Mouse (Mus musculus): Measurements from ENCODE around the gene Nat8f2. TPM values are rescaled to one million over a fixed set of nuclear protein-coding genes. Genes with fewer than 3 reads are reported as not detected.
"Not testable (repeated sequence)": the region's sequence is repeated elsewhere in the genome, so short reads cannot be mapped to it uniquely, and the experiment has no call there.

Nat8f2 gene
- polyA plus RNA-seq, 1 experiment from 2014 or later = not detected

DNA sequence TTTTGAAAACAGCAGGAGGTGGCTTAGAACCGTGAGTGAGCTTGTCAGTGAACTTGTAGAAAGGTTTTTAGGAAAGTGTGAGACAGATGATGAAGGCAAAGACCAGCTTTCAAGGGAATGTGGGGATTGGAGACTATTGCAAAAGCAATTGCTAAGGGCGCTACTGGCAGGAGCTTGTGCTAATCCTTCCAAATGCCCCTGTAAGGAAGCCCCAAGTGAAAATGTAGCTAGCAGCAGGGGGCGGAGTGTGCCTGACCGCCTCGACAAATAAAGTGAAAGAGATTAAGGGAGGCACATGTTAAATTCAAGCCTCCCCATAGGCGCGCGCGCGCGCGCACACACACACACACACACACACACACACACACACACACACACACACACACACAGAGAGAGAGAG, 31.7 kb downstream of the Nat8f2 start:
- Histone ChIP-seq H3K4me2 (peak overlapping the region; percentile 50), H3K4me3 (0 out of 2 replicates have a peak overlapping the region, but pooled peaks have one; percentile 5)
- WGBS = 21% methylated on average over 12 of the region's 12 CpGs
- H3K4me1 ChIP-seq (replicated peaks); H3K36me3 ChIP-seq; H3K9ac ChIP-seq; H3K27me3 ChIP-seq; H3K9me3 ChIP-seq (replicated peaks); H3K27ac ChIP-seq: not testable (repeated sequence)
- ATAC-seq (replicated peaks; ENCODE audit: insufficient number of reproducible peaks, insufficient read depth, low FRiP score, low read depth) = 0 out of 2 replicates have a peak, but pooled peaks have one; percentile 50

DNA sequence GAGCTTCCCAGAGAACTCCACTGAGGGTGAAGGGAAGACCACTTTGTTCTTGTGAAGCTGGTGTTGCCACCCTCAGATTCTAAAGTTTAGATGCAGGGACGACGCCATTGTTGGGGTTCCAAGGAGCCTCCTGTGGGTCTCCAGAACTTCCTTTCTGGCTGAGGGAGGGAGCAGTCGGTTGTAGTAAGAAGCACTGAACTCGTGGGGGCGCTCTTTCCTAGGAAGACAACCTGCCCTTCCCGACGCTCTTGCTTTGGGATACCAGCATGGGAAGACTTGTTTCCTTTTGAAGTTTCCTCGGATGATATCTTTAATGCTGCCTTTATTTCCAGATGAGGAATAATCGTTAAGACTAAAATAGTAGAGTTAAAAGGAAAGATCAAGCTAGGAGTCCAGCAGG, 32.1 kb downstream of the Nat8f2 start:
- ATAC-seq (replicated peaks; ENCODE audit: insufficient number of reproducible peaks, insufficient read depth, low FRiP score, low read depth); H3K9me3 ChIP-seq (replicated peaks); H3K27me3 ChIP-seq; H3K27ac ChIP-seq; H3K36me3 ChIP-seq; H3K4me1 ChIP-seq (replicated peaks); H3K9ac ChIP-seq: not testable (repeated sequence)
- H3K4me3 ChIP-seq = 0 out of 2 replicates have a peak overlapping the region, but pooled peaks have one; percentile 5
- 18% methylated on average over 9 of the region's 9 CpGs for WGBS
- peak overlapping the region; percentile 50 for H3K4me2 ChIP-seq

DNA sequence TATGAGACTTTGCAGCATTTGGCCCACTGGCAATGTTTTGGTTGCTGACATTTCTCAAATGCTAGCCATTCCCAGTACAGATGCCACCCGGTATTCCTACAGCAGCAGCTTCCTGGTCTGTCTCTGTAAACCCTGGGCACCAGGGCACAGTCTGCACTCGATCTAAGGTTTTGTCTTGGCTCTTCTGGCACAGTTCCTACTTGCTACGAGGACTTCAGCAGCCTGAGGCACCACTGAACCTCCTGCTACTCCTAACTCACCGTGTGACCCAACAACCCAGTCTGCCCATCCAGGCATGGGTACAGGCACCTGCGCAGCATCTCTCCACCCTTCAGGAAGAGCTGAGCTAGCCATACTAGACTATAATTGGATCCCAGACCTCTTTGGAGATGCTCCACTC, 32.9 kb downstream of the Nat8f2 start:
- not testable (repeated sequence) for H3K36me3 ChIP-seq; ATAC-seq (replicated peaks; ENCODE audit: insufficient number of reproducible peaks, insufficient read depth, low FRiP score, low read depth); H3K4me2 ChIP-seq; H3K27ac ChIP-seq; H3K9me3 ChIP-seq (replicated peaks); H3K27me3 ChIP-seq; H3K9ac ChIP-seq; H3K4me1 ChIP-seq (replicated peaks); H3K4me3 ChIP-seq
- 69% methylated on average over 5 of the region's 5 CpGs for WGBS

DNA sequence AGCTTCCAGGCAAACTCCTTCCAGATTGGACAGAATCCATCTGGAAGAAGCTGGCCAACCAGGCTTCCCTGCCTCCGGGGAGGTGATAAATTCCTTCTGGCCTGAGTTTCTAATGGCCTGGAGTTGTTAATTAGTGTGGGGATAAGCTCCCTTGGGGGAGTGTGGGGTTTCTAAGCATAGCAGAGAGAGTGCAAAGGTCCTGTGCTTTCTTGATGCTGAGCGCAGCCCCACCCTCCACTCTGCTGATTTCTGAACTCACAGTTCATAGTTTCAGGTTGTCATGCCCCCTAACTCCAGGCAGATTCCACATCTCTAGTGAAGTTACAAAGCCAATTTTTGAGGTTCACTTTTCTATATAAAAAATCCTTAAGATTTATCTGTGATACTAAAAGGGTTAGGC, 33.9 kb downstream of the Nat8f2 start:
- ATAC-seq (replicated peaks; ENCODE audit: insufficient number of reproducible peaks, insufficient read depth, low FRiP score, low read depth); H3K36me3 ChIP-seq; H3K27me3 ChIP-seq; H3K4me3 ChIP-seq; H3K4me1 ChIP-seq (replicated peaks); H3K9ac ChIP-seq; H3K27ac ChIP-seq; H3K9me3 ChIP-seq (replicated peaks); H3K4me2 ChIP-seq: not testable (repeated sequence)
- 70% methylated on average over 1 of the region's 2 CpGs for WGBS

DNA sequence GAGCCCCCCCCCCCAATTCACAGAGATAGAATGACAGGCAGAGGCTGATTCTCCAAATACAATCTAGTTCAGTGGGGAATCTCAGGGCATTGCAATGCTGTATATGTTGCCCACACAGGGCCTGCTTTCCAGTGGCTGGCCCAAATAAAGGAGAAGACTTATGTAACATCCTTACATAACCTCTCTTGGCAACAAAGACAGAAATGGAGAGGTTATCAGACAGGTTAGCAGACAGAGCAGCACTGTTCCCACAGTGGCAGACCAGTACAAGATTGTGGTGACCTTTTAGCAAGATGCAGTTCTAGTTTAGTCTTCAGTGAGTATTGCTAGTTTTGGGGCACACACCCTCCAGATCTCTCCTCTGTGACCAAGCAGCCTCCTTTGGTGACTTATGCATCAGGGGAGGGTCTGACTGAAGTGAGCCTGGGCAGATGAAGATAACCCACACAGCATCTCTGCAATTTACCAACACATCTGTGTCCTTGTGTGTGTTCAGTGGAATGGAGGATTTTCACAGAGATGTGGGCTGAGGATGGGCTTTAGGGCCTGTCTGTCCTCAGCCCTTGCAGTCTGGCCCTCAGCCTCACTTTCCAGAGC, 34.4 kb downstream of the Nat8f2 start:
- H3K4me3 ChIP-seq; H3K4me2 ChIP-seq; H3K4me1 ChIP-seq (replicated peaks); H3K9ac ChIP-seq; ATAC-seq (replicated peaks; ENCODE audit: insufficient number of reproducible peaks, insufficient read depth, low FRiP score, low read depth); H3K36me3 ChIP-seq; H3K27ac ChIP-seq; H3K27me3 ChIP-seq; H3K9me3 ChIP-seq (replicated peaks): not testable (repeated sequence)

DNA sequence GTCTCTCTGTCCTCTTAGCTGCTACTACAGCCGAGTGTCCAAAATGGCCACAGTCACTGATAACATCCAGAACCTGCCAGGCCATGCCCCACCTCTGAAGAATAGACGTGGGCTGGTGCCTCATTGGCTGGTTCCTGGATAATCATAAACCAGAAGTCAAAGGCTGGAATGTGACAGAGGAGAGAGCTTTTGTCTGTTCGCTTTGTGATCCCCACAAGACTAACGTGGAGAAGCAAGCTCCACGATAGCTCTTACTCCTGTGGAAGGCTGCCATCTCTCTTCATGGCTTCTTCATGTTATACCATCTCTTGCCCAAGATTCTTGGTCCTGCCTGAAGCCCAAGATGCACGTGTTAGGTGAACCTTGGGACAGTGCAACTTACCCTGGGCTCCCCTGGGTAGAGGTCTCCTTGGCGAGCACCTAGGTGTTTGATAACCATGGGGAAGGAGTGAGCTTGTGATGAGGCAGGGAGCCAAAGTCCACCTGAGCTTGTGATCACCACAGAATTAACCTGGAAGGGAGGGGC, 37.1 kb downstream of the Nat8f2 start, which contains the start of gene Nat8:
Gene Nat8 (minus strand): TSS at position 287 of the 526 bp plus-strand sequence.
- no peaks in the 10 kb centered on the region for H3K27me3 ChIP-seq
- no peaks in the 10 kb centered on the region for H3K4me1 ChIP-seq (replicated peaks)
- H3K4me2 ChIP-seq = no peak within 1 kb of the TSS
- WGBS = 71% methylated on average over 7 of the region's 7 CpGs
- H3K9ac ChIP-seq = no peak within 1 kb of the TSS
- no peak within 1 kb of the TSS for H3K27ac ChIP-seq
- H3K4me3 ChIP-seq = no peak within 1 kb of the TSS
- no peaks in the 10 kb centered on the region for H3K9me3 ChIP-seq (replicated peaks)
- H3K36me3 ChIP-seq = no peaks in the 10 kb centered on the region
- ATAC-seq (replicated peaks; ENCODE audit: insufficient number of reproducible peaks, insufficient read depth, low FRiP score, low read depth) = no peak

DNA sequence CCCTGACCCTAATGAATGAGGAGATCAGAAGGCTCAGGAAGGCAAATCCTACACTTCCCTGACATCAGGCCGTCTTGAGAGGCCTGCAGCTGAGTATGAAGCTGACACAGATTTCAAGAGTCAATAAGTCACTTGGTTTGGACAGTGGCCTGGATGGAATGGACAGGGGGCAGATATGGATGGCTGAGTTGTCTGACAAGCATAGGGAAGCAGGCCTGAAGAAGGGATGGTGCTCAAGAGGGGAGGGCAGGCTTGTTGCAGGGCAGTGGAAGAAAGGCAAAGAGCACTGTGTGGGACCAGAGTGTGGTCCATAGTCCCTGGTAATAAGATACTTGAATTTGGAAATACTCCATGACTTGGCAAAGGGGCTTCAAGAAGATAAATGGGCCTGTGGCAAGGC, 39.5 kb downstream of the Nat8f2 start:
- ATAC-seq (replicated peaks; ENCODE audit: insufficient number of reproducible peaks, insufficient read depth, low FRiP score, low read depth) = no peak

DNA sequence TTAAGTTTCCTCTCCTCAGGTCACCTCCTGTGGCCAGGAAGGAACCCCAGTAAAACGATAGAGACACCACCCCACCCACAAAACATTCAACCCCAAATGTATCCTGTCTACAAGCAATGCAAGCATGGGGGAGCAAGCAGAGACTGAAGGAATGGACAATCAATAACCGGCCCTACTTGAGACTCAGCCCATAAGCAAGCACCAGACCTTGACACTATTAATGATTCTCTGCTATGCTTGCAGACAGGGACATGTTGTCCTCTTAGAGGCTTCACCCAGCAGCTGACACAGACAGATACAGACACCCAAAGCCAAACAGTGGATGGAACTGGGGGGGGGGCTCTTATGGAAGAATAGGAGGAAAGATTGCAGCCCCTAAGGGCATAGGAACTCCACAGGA, 43.1 kb downstream of the Nat8f2 start:
- H3K27me3 ChIP-seq = no peaks in the 10 kb centered on the region
- no peak overlapping the region for H3K27ac ChIP-seq
- no peaks in the 10 kb centered on the region for H3K36me3 ChIP-seq
- WGBS = 83% methylated on average over 2 of the region's 2 CpGs
- H3K4me2 ChIP-seq = no peak overlapping the region
- H3K4me3 ChIP-seq = no peak overlapping the region
- ATAC-seq (replicated peaks; ENCODE audit: insufficient number of reproducible peaks, insufficient read depth, low FRiP score, low read depth) = no peak
- no peak overlapping the region for H3K9ac ChIP-seq
- H3K4me1 ChIP-seq (replicated peaks) = no peaks in the 10 kb centered on the region
- H3K9me3 ChIP-seq (replicated peaks) = no peaks in the 10 kb centered on the region

More for the DNA sequence above, 39.5 kb downstream of the Nat8f2 start:
- H3K4me2 ChIP-seq = no peak overlapping the region
- H3K36me3 ChIP-seq = no peaks in the 10 kb centered on the region
- no peaks in the 10 kb centered on the region for H3K9me3 ChIP-seq (replicated peaks)
- WGBS = 56% methylated on average over 1 of the region's 1 CpGs
- no peak overlapping the region for H3K4me3 ChIP-seq
- H3K9ac ChIP-seq = no peak overlapping the region
- H3K4me1 ChIP-seq (replicated peaks) = no peaks in the 10 kb centered on the region
- H3K27ac ChIP-seq = no peak overlapping the region
- no peaks in the 10 kb centered on the region for H3K27me3 ChIP-seq

DNA sequence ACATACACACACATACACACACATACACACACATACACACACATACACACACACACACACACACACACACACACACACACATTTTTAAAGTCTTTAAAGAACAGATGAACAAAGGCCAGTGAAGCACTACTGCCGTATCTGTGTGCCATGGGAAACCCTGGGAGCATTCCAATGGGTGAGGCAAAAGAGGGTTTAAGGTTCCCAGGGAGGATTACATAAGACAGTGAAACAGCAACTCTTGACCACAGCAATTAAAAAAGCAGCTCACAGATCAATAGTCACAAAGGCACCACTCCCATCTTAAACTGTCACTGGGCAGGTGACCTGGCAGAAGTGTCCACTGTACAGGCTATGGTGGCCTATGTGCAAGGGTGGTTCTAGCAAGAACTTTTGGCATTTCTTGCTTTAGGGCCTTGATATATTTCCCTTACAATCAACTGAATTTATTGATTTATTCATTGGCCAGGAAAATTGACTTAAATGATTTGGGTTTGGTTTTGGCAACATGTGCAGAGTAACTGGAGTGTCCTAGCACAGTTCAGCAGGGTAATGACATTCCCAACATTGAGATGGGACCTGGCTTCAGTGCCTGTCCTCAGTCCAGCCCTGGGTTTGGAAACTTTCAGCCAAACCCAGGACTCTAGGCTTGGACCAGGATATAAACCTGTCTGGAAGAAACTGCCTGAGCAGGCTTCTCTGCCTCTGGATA, 45.4 kb downstream of the Nat8f2 start:
- no peak overlapping the region for H3K27ac ChIP-seq
- H3K9me3 ChIP-seq (replicated peaks) = no peaks in the 10 kb centered on the region
- no peak overlapping the region for H3K4me3 ChIP-seq
- WGBS = 89% methylated on average over 1 of the region's 1 CpGs
- ATAC-seq (replicated peaks; ENCODE audit: insufficient number of reproducible peaks, insufficient read depth, low FRiP score, low read depth) = no peak
- no peak overlapping the region for H3K4me2 ChIP-seq
- H3K4me1 ChIP-seq (replicated peaks) = no peaks in the 10 kb centered on the region
- H3K27me3 ChIP-seq = no peaks in the 10 kb centered on the region
- H3K36me3 ChIP-seq = no peaks in the 10 kb centered on the region
- H3K9ac ChIP-seq = no peak overlapping the region

DNA sequence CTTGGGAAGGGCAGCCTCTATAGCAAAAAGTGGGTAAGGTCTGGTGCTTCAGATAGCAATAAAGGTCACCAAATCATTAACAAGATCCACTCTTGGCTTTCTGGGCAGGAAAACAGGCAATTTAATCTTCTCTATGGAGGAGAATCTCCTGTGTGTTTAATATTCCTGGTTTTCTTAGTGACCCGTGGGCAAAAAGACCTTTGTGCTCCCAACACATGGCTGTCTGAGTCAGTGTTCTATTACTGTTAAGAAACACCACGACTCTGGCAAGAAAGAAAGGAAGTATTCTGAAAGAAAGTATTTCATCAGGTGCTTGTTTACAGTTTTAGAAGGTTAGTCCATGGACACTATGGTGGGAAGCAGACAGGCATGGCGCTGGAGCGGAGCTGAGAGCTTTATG, 46.7 kb downstream of the Nat8f2 start:
- Histone ChIP-seq H3K9me3 (replicated peaks) (no peaks in the 10 kb centered on the region), H3K9ac (no peak overlapping the region), H3K4me2 (no peak overlapping the region), H3K4me1 (replicated peaks) (no peaks in the 10 kb centered on the region), H3K27ac (no peak overlapping the region), H3K27me3 (no peaks in the 10 kb centered on the region), H3K36me3 (no peaks in the 10 kb centered on the region), H3K4me3 (no peak overlapping the region)
- ATAC-seq (replicated peaks; ENCODE audit: insufficient number of reproducible peaks, insufficient read depth, low FRiP score, low read depth) = no peak
- WGBS = 69% methylated on average over 4 of the region's 4 CpGs

DNA sequence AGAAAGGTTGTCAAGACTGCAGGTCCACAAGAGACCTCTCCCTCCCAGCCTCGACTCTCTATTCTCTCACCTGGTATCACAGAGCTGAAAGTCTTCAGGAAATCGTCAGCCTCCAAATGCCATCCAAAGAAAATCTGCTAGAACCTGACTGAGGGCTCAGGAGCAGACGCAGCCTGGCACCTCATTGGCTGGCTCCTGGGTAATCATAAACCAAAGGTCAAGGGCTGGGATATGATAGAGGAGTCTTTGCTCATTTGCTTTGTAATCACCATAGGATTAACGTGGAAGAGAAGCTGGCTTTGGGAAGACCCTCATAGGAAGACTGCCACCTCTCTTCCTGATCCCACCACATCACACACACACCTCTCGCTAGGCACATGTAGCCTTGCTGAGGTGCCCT, 48.1 kb downstream of the Nat8f2 start, which contains the start of the genes Nat8f6 and Nat8f5:
Gene Nat8f6 (minus strand): TSS at position 118 of the 400 bp plus-strand sequence.
Gene Nat8f5 (minus strand): TSS at position 136 of the 400 bp plus-strand sequence.
- no peak within 1 kb of the TSS for H3K4me2 ChIP-seq
- no peak for ATAC-seq (replicated peaks; ENCODE audit: insufficient number of reproducible peaks, insufficient read depth, low FRiP score, low read depth)
- no peak within 1 kb of the TSS for H3K27ac ChIP-seq
- WGBS = 76% methylated on average over 5 of the region's 5 CpGs
- no peaks in the 10 kb centered on the region for H3K36me3 ChIP-seq
- H3K9me3 ChIP-seq (replicated peaks) = no peaks in the 10 kb centered on the region
- H3K27me3 ChIP-seq = no peaks in the 10 kb centered on the region
- no peaks in the 10 kb centered on the region for H3K4me1 ChIP-seq (replicated peaks)
- H3K4me3 ChIP-seq = no peak within 1 kb of the TSS
- H3K9ac ChIP-seq = no peak within 1 kb of the TSS

DNA sequence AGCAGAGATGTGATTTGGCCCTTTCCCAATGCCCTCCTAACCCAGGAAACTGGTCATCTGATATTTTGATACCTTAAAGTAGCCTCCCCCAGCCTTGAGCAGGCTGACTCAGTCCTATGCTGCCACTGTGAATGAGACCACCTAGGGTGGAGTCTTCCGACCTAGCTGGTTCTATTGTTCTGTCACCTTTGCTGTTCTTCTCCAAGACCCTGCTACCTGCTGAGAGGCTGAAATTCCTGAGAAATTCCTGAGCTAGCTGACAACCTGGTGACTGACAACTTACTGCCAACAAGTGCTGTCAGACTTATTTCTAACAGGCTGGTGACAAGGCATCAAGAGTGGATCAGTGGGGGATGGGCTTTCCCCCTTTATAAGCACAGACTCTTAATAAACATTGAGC, 50.6 kb downstream of the Nat8f2 start:
- Histone ChIP-seq H3K4me1 (replicated peaks) (no peaks in the 10 kb centered on the region), H3K9me3 (replicated peaks) (no peaks in the 10 kb centered on the region), H3K27me3 (no peaks in the 10 kb centered on the region), H3K9ac (no peak overlapping the region), H3K36me3 (no peaks in the 10 kb centered on the region), H3K4me2 (no peak overlapping the region), H3K4me3 (no peak overlapping the region), H3K27ac (no peak overlapping the region)
- no peak for ATAC-seq (replicated peaks; ENCODE audit: insufficient number of reproducible peaks, insufficient read depth, low FRiP score, low read depth)
- 54% methylated on average over 1 of the region's 1 CpGs for WGBS

All from heart, embryonic 15.5 days (tissue).